Mouse (Mus musculus) cerebellum, adult 2 months (tissue): Measurements from ENCODE around the gene Meaf6.

ENCODE experiments used
- CTCF ChIP-seq: fragments of 200-500 bp; IDR thresholded peaks from 2 replicates; pipeline ENCODE4 v1.5.1; 2011; ENCODE audit warnings: low read depth, mild to moderate bottlenecking, control low read depth, low read length, moderate library complexity, borderline replicate concordance; ENCODE audit not compliant: insufficient read depth
- POLR2A ChIP-seq: fragments of 200-500 bp; IDR thresholded peaks from 2 replicates; pipeline ENCODE4 v1.6.1; 2011; ENCODE audit warnings: low read length, control low read depth, borderline replicate concordance; ENCODE audit not compliant: insufficient read depth

DNA sequence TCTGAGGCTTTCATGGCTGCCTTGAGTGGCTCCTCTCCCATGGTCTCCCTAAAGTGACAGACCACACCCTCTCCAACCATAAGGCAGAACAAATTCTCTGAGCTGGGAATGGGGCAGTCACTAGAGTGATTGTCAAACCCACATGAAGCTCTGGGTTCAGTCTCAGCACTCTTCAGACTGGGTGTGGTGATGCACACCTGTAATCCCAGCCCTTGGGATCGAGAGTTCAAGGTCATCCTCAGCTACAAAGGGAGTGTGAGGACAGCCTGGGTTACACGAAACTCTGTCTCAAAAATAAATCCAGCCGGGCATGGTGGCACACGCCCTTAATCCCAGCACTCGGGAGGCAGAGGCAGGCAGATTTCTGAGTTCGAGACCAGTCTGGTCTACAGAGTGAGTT lies 67.5 kb downstream of the Meaf6 start:
- no peak for TF ChIP-seq CTCF
- no peak for TF ChIP-seq POLR2A
